Mouse (Mus musculus) liver, embryonic 14.5 days (tissue): Measurements from ENCODE around the gene BC035947.

Experiments
- CTCF ChIP-seq: IDR thresholded peaks from 2 replicates; pipeline ENCODE4 v1.5.1; 2016; ENCODE audit warnings: antibody characterized with exemption, low read depth, control low read depth
- EP300 ChIP-seq: IDR thresholded peaks from 2 replicates; pipeline ENCODE4 v1.6.1; 2016; ENCODE audit warnings: antibody characterized with exemption, low read depth

DNA sequence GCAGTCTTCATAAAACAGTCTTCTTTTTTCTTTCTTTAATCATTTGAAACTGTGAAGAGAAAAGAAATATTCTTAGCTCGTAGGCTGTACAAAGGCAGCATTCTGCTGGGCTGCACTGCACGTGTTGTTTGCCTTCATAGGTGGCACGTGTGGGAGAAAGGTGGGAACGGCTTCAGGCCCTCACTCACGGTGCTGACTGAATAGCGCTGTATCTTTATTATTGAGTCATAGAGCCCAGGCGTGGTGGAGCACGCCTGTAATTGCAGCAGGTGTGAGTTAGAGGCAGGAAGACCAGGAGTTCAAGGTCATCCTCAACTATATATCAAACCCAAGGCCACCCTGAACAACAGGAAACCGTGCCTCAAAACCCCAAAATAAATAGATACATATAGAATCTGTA is 34.3 kb upstream of the BC035947 start:
- TF ChIP-seq EP300 (no peak), CTCF (no peak)
